Mouse (Mus musculus) kidney, adult 2 months (tissue): ENCODE results near the gene Syt10. TPM values are rescaled to one million over a fixed set of nuclear protein-coding genes. Genes with fewer than 3 reads are reported as not detected.

Experiments
- DNase-seq: peaks from one replicate; pipeline ENCODE4 v3.0.0; 2021
- H3K27ac ChIP-seq: fragments of 200-500 bp; 2 replicates; pipeline ENCODE4 v1.5.1; 2012; ENCODE audit warnings: low read depth, low read length, control low read depth, inconsistent platforms; ENCODE audit not compliant: insufficient read depth
- H3K27me3 ChIP-seq: fragments of 200-500 bp; replicated peaks from 2 replicates; pipeline ENCODE4 v1.6.1; 2012; ENCODE audit warnings: mild to moderate bottlenecking, moderate library complexity, low read length, inconsistent platforms; ENCODE audit not compliant: control insufficient read depth, insufficient read depth
- H3K36me3 ChIP-seq: fragments of 200-500 bp; 2 replicates; pipeline ENCODE4 v1.6.1; 2012; ENCODE audit warnings: mild to moderate bottlenecking, moderate library complexity, low read length, inconsistent platforms; ENCODE audit not compliant: control insufficient read depth, insufficient read depth
- H3K4me1 ChIP-seq: fragments of 200-500 bp; 2 replicates; pipeline ENCODE4 v1.6.1; 2011; ENCODE audit warnings: low read length; ENCODE audit not compliant: control insufficient read depth, insufficient read depth
- H3K4me3 ChIP-seq: fragments of 200-500 bp; 2 replicates; pipeline ENCODE4 v1.5.1; 2011; ENCODE audit warnings: mild to moderate bottlenecking, low read depth, low read length, control low read depth; ENCODE audit not compliant: insufficient read depth
- CTCF ChIP-seq: fragments of 200-500 bp; conservative IDR thresholded peaks from 2 replicates; pipeline ENCODE4 v1.5.1; 2011; ENCODE audit warnings: low read depth, mild to moderate bottlenecking, control low read depth, low read length, moderate library complexity, mixed read lengths; ENCODE audit not compliant: insufficient read depth, insufficient read length
- POLR2A ChIP-seq: fragments of 200-500 bp; IDR thresholded peaks from one replicate; pipeline ENCODE4 v1.6.1; 2011; ENCODE audit warnings: low read depth, low read length, control low read depth
- WGBS: fragments of 180-500 bp; shearing (Covaris S2); methylation state at CpG from one replicate; pipeline ENCODE4 v1.1.7; 2018; 5-methylcytosine and 5-hydroxymethylcytosine counted together
- polyA plus RNA-seq: library from polyadenylated mRNA; depleted of rRNA; stranded (reverse); fragments of >200 nt; gene quantifications from 2 replicates; pipeline ENCODE4 v1.2.3, GENCODE M21; 2012; rRNA removed

Syt10 gene
- polyA plus RNA-seq, 1 experiment = not detected

GRCm38 (mm10) chr15:89733611-89734010 is 108.0 kb downstream of the Syt10 start:
- H3K4me3 ChIP-seq = no peak overlapping the region
- no peak for DNase-seq
- 79% methylated on average over 3 of the region's 3 CpGs for WGBS

More at GRCm38 (mm10) chr15:89733611-89734010, 108.0 kb downstream of the Syt10 start:
- Histone ChIP-seq H3K27ac (no peak overlapping the region), H3K27me3 (no peaks in the 10 kb centered on the region), H3K36me3 (no peaks in the 10 kb centered on the region), H3K4me1 (no peaks in the 10 kb centered on the region)
- TF ChIP-seq CTCF = no peak
- TF ChIP-seq POLR2A = no peak

Other genes starting within 250 kb of the Syt10 start
- gene Rabl2, start 249.9 kb downstream of the Syt10 start, polyA plus RNA-seq = 16.9 and 18.1 TPM in 2 replicates